Mouse (Mus musculus) midbrain, embryonic 10.5 days (tissue): Measurements from ENCODE around the gene Gm20388. TPM values are rescaled to one million over a fixed set of nuclear protein-coding genes. Genes with fewer than 3 reads are reported as not detected.

Source experiments
- DNase-seq: peaks from one replicate; pipeline ENCODE4 v3.0.0-alpha.2; 2017; ENCODE audit warnings: low spot score
- H3K27ac ChIP-seq: fragments of 300-500 bp; sonication (generic); replicated peaks from 2 replicates; pipeline ENCODE4 v1.5.1; 2016; ENCODE audit warnings: mild to moderate bottlenecking
- H3K27me3 ChIP-seq: fragments of 300-500 bp; sonication (generic); 2 replicates; pipeline ENCODE4 v1.6.1; 2016; ENCODE audit warnings: low read depth, mild to moderate bottlenecking; ENCODE audit not compliant: poor library complexity, severe bottlenecking
- H3K36me3 ChIP-seq: fragments of 300-500 bp; sonication (generic); 2 replicates; pipeline ENCODE4 v1.6.1; 2016; ENCODE audit warnings: mild to moderate bottlenecking, moderate library complexity
- H3K4me1 ChIP-seq: fragments of 300-500 bp; sonication (generic); 2 replicates; pipeline ENCODE4 v1.6.1; 2016
- H3K4me3 ChIP-seq: fragments of 300-500 bp; sonication (generic); 2 replicates; pipeline ENCODE4 v1.5.1; 2016; ENCODE audit warnings: mild to moderate bottlenecking, moderate library complexity
- H3K9me3 ChIP-seq: fragments of 300-500 bp; sonication (generic); replicated peaks from 2 replicates; pipeline ENCODE4 v1.6.1; 2016; ENCODE audit warnings: mild to moderate bottlenecking
- WGBS: fragments of 180-500 bp; shearing (Covaris S2); methylation state at CpG from one replicate; pipeline ENCODE4 v1.1.7; 2016; 5-methylcytosine and 5-hydroxymethylcytosine counted together
- polyA plus RNA-seq: library from polyadenylated mRNA; unstranded; fragments of >200 nt; fragmentation: Nextera tagmentation; extraction: Ambion mirVana; gene quantifications from 2 replicates; pipeline ENCODE4 v1.2.1, GENCODE M21; 2016

The Gm20388 gene
- polyA plus RNA-seq, 1 experiment from 2014 or later: 7.1 TPM

DNA sequence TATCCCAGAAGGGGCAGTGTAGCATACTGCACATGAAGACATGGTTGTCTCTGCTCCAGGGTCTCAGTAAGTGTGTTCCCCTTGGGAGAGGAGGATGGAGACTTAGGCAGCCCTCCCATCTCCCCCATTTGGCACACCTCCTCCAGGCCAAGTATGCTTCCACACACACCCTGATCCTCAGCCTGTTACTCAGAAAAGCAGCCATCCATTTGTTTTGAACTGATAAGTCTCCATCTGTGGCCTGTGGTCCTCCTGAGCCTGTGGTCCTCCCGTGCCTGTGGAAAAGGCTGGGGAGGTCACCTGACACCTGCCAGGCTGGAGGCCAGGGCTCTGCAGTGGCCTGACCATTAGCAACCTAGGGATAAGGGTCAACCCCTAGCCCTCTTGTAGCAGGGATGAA lies 515.5 kb downstream of the Gm20388 start:
- WGBS: 40% methylated on average over 1 of the region's 1 CpGs
- Histone ChIP-seq H3K9me3 (no peaks in the 10 kb centered on the region), H3K27ac (peak overlapping the region; percentile 87), H3K4me3 (peak overlapping the region; percentile 29), H3K27me3 (peaks cover 81% of the 10 kb centered on the region), H3K4me1 (peaks cover 90% of the 10 kb centered on the region), H3K36me3 (no peaks in the 10 kb centered on the region)
- DNase-seq: no peak

DNA sequence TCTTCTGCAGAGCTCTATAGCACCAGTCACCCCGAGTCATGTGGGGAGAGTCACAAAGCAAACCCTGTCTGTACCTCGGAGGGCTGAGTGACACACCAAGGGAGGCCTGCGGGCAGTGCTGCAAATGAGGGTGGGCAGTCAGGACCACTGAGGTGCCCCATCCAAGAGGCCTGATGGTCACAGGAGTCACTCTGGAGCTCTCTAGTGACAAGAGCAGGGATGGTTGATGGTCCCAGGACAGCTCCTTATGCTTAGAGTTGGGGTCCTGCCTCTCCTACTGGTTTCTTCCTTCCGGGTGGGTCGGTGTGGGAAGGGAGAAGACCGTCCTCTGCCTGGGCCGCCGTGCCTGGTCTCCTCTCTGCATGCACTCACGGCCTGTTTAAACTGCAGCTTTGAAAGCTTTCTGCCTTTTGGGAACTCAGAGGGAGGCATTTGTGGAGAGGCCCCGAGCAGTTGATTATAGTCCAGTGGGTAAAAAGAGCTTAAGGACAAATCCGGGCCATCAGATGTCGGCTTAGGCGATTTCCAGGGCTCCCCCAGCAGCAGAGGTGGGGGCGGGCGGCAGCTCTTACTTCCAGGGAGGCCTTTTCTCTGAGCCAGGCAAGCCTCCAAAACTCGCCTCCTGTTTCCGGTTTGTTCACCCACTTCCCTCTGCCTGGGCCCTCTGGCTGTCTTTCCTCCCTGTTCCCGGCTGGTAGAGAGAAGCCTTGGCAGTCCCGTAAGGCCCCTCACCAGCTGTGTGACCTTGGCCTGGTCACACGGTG lies 516.2 kb downstream of the Gm20388 start:
- peak overlapping the region; percentile 16; the same call in 1 of the 2 replicates for H3K4me3 ChIP-seq
- peak overlapping the region; percentile 87 for H3K27ac ChIP-seq
- no peaks in the 10 kb centered on the region for H3K9me3 ChIP-seq
- peaks cover 85% of the 10 kb centered on the region for H3K4me1 ChIP-seq
- peaks cover 75% of the 10 kb centered on the region for H3K27me3 ChIP-seq
- WGBS: 28% methylated on average over 20 of the region's 20 CpGs
- DNase-seq: peak; percentile 61
- H3K36me3 ChIP-seq: no peaks in the 10 kb centered on the region

DNA sequence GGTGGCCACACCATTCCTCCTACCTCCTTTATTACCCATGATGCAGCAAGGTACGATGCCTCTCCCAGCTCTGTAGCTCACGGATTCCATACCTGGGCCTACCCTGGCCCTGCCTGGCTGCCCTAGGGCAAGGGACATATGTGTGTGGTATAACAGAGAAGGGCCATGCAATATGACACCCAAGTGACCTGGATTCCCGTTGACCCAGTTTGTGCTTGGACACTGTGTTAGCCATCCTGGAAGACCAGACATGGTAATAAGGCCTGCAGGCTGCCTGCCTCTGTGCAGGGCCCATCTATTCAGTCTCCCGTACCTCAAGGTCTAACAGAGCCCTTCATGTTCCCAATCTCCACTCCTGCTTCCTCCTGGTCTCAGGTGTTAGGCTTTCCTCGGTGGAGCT lies 517.9 kb downstream of the Gm20388 start:
- DNase-seq: no peak
- H3K4me3 ChIP-seq: no peak overlapping the region
- no peaks in the 10 kb centered on the region for H3K36me3 ChIP-seq
- H3K27me3 ChIP-seq: peaks cover 74% of the 10 kb centered on the region
- WGBS: 86% methylated on average over 5 of the region's 5 CpGs
- peak overlapping the region; percentile 3; the same call in 1 of the 2 replicates for H3K27ac ChIP-seq
- H3K4me1 ChIP-seq: peaks cover 79% of the 10 kb centered on the region
- peaks cover 3% of the 10 kb centered on the region; the same call in 1 of the 2 replicates for H3K9me3 ChIP-seq

DNA sequence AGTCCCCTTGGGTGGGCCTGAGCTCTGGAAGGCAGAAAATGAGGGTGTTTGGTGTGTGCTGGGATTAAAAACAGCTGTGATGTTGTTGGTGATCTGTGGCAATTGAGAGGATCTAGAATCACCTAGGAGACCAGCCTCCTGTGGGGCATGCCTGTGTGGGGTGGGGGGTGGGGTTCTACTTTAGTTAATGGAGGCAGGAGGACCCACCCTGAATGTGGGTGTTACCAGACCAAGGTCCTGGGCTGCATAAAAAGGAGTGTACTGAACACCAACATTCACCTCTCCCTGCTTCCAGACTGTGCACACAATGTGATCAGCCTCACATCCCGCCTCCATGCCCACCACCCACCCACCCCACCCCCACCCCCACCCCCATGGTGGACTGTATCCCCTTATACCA lies 518.5 kb downstream of the Gm20388 start:
- no peak overlapping the region for H3K4me3 ChIP-seq
- WGBS: 90% methylated on average over 1 of the region's 1 CpGs
- peak overlapping the region; percentile 3; the same call in 1 of the 2 replicates for H3K27ac ChIP-seq
- peaks cover 73% of the 10 kb centered on the region for H3K4me1 ChIP-seq
- DNase-seq: no peak
- no peaks in the 10 kb centered on the region for H3K36me3 ChIP-seq
- H3K9me3 ChIP-seq: peaks cover 8% of the 10 kb centered on the region; the same call in 1 of the 2 replicates
- H3K27me3 ChIP-seq: peaks cover 68% of the 10 kb centered on the region

- H3K4me3 ChIP-seq: no peak overlapping the region
- peak overlapping the region; percentile 39; the same call in 1 of the 2 replicates for H3K27ac ChIP-seq
- no peak for DNase-seq
- H3K27me3 ChIP-seq: peaks cover 69% of the 10 kb centered on the region
- H3K36me3 ChIP-seq: no peaks in the 10 kb centered on the region
- 84% methylated on average over 12 of the region's 12 CpGs for WGBS
- peaks cover 67% of the 10 kb centered on the region for H3K4me1 ChIP-seq
- H3K9me3 ChIP-seq: peaks cover 8% of the 10 kb centered on the region; the same call in 1 of the 2 replicates
These were observed 520.4 kb downstream of the Gm20388 start for GRCm38 (mm10) chr8:120431042-120431441.

GRCm38 (mm10) chr8:120432438-120432837 lies 521.8 kb downstream of the Gm20388 start:
- H3K27me3 ChIP-seq: peaks cover 78% of the 10 kb centered on the region
- H3K27ac ChIP-seq: 0 out of 2 replicates have a peak overlapping the region, but pooled peaks have one; percentile 14
- no peak for DNase-seq
- peaks cover 8% of the 10 kb centered on the region; the same call in 1 of the 2 replicates for H3K9me3 ChIP-seq
- 78% methylated on average over 7 of the region's 7 CpGs for WGBS
- peaks cover 67% of the 10 kb centered on the region for H3K4me1 ChIP-seq
- no peak overlapping the region for H3K4me3 ChIP-seq
- no peaks in the 10 kb centered on the region for H3K36me3 ChIP-seq

GRCm38 (mm10) chr8:120433143-120433542 lies 522.5 kb downstream of the Gm20388 start:
- WGBS: 86% methylated on average over 7 of the region's 7 CpGs
- peaks cover 8% of the 10 kb centered on the region; the same call in 1 of the 2 replicates for H3K9me3 ChIP-seq
- H3K27me3 ChIP-seq: peaks cover 79% of the 10 kb centered on the region
- no peaks in the 10 kb centered on the region for H3K36me3 ChIP-seq
- H3K4me3 ChIP-seq: no peak overlapping the region
- H3K4me1 ChIP-seq: peaks cover 67% of the 10 kb centered on the region
- DNase-seq: no peak
- H3K27ac ChIP-seq: 0 out of 2 replicates have a peak overlapping the region, but pooled peaks have one; percentile 33

- Histone ChIP-seq H3K27me3 (peaks cover 79% of the 10 kb centered on the region), H3K9me3 (peaks cover 8% of the 10 kb centered on the region; the same call in 1 of the 2 replicates), H3K27ac (no peak overlapping the region), H3K4me1 (peaks cover 67% of the 10 kb centered on the region), H3K4me3 (no peak overlapping the region), H3K36me3 (no peaks in the 10 kb centered on the region)
- no peak for DNase-seq
- WGBS: 93% methylated on average over 1 of the region's 1 CpGs
These were observed 523.1 kb downstream of the Gm20388 start for GRCm38 (mm10) chr8:120433734-120434133.

- DNase-seq: no peak
- 95% methylated on average over 15 of the region's 15 CpGs for WGBS
- no peak overlapping the region for H3K27ac ChIP-seq
- peaks cover 8% of the 10 kb centered on the region; the same call in 1 of the 2 replicates for H3K9me3 ChIP-seq
- H3K4me3 ChIP-seq: no peak overlapping the region
- H3K27me3 ChIP-seq: peaks cover 82% of the 10 kb centered on the region
- H3K36me3 ChIP-seq: no peaks in the 10 kb centered on the region
- H3K4me1 ChIP-seq: peaks cover 77% of the 10 kb centered on the region
These were observed 525.1 kb downstream of the Gm20388 start for GRCm38 (mm10) chr8:120435781-120436180.

DNA sequence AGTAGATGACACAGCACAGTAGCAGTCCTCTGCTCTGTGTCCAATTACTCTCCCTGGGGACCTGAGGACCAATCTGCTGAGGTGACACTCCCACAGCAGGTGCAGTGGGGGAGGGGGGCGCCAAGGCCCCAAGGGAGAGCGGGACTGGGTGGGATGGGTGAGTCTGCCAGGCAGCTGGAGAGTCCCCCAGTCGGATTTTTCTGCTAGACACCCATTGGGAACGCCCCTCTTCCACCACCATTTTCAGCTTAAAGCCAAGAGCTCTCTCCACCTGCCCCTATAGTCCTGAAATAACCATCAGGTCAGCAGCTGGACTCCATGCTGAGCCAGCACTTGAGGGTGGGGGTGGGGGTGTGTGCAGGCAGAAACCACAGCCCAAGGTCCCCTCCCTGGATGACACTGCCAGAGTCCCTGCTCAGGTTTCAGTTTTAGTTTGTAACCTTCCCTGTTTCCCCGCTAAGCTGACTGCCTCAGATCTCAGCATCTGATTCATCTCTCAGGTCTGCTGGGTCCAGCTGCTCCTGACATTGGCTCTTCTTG lies 525.9 kb downstream of the Gm20388 start:
- WGBS: 39% methylated on average over 5 of the region's 5 CpGs

GRCm38 (mm10) chr8:120437207-120437606 lies 526.6 kb downstream of the Gm20388 start:
- Histone ChIP-seq H3K9me3 (peaks cover 8% of the 10 kb centered on the region; the same call in 1 of the 2 replicates), H3K27me3 (peaks cover 91% of the 10 kb centered on the region), H3K4me1 (peaks cover 86% of the 10 kb centered on the region), H3K27ac (0 out of 2 replicates have a peak overlapping the region, but pooled peaks have one; percentile 33), H3K4me3 (no peak overlapping the region), H3K36me3 (no peaks in the 10 kb centered on the region)
- 78% methylated on average over 1 of the region's 1 CpGs for WGBS
- no peak for DNase-seq

More for the DNA sequence above, 525.9 kb downstream of the Gm20388 start:
- Histone ChIP-seq H3K27ac (0 out of 2 replicates have a peak overlapping the region, but pooled peaks have one; percentile 33), H3K36me3 (no peaks in the 10 kb centered on the region), H3K4me1 (peaks cover 79% of the 10 kb centered on the region), H3K27me3 (peaks cover 85% of the 10 kb centered on the region), H3K4me3 (no peak overlapping the region), H3K9me3 (peaks cover 8% of the 10 kb centered on the region; the same call in 1 of the 2 replicates)
- DNase-seq: no peak

- no peak for DNase-seq
- H3K4me1 ChIP-seq: peaks cover 84% of the 10 kb centered on the region
- H3K36me3 ChIP-seq: no peaks in the 10 kb centered on the region
- H3K27me3 ChIP-seq: peaks cover 91% of the 10 kb centered on the region
- 66% methylated on average over 21 of the region's 21 CpGs for WGBS
- no peak overlapping the region for H3K4me3 ChIP-seq
- H3K9me3 ChIP-seq: peaks cover 8% of the 10 kb centered on the region; the same call in 1 of the 2 replicates
- peak overlapping the region; percentile 73; the same call in 1 of the 2 replicates for H3K27ac ChIP-seq
These were observed 527.2 kb downstream of the Gm20388 start for GRCm38 (mm10) chr8:120437666-120438395.
